Mouse (Mus musculus) spleen, postnatal 36 days (tissue): ENCODE measurements around the gene Cabs1.

Experiments
- DNase-seq, 2 experiments: peaks; one replicate each; pipeline ENCODE4 v3.0.0; 2022; ENCODE audit warnings: low spot score in 2 of 2, mixed read lengths in 1 of 2

The Cabs1 gene

GRCm38 (mm10) chr5:87979139-87979538 is at the start of gene Cabs1:
Cabs1 (plus strand) TSS chr5:87979439.
- no peak for DNase-seq

DNA sequence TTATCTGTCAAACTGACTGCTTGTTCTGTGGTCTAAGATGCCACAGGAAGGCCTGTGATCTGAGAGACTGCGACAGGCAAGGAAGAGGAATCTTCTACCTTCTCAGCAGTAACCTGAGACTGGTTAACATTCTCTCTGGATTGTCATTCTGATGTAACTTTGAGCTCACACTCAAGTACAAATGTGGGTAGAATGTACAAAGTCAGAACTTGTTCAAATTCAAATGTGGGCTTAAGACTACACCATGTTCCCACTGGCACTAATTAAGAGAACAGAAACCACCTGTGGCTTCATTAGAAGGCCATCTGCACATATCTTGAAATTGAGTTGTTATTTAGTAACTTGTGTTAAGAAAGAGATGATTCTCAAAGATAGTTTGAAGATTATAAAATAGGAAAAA is 47.6 kb upstream of the Cabs1 start:
- DNase-seq, result no peak

- DNase-seq, result no peak
Measured at GRCm38 (mm10) chr5:87940752-87941151, 38.5 kb upstream of the Cabs1 start.

- DNase-seq, result no peak
Measured at GRCm38 (mm10) chr5:87942515-87942914, 36.7 kb upstream of the Cabs1 start.

DNA sequence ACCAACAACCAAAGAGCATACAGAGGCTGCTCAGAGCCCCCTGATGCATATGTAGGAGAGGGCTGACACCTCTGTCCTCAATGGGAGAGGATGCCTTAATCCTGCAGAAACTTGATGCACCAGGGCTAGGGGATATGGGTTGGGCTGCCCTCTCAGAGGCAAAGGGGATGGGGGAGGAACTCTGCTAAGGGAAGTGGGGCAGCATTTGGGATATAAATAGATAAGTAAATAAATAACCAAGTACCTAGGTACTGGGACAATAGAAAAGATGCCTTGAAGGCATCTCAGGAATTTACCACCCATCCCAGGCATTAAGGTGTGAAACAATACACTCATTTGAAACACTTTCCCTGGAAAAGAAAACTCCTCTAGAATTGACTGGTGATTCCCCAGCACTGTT is 27.4 kb upstream of the Cabs1 start:
- no peak for DNase-seq

GRCm38 (mm10) chr5:87969201-87969600 is 10.0 kb upstream of the Cabs1 start, which contains the start of the genes 2310003L06Rik and Gm28434:
2310003L06Rik (plus strand) TSS chr5:87969459.
Gm28434 (plus strand) TSS chr5:87969517.
- DNase-seq, result no peak

GRCm38 (mm10) chr5:87982468-87983214 is 3.4 kb downstream of the Cabs1 start:
- DNase-seq, result no peak

DNA sequence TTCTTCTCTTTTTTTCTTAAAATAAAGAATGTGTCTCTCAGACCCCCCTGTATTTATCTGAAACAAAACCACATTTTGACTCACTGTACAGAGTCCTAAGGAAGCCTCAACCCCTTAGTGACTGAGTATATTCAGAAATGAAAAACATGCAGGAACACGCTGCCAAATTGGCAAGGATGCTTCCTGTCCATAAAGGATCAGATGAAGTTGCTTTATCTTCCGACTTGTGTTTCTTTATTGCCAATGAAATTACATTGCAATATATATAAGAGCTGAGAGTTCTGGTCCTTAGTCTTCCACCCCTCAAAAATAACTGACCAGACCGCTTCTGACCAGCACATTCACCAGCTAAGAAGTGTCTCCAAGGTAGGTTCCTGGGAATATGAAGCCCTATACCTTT is 23.0 kb downstream of the Cabs1 start, which contains the start of gene Smr3a:
Smr3a (plus strand) TSS at position 301 of the 400 bp plus-strand sequence.
- no peak for DNase-seq

DNA sequence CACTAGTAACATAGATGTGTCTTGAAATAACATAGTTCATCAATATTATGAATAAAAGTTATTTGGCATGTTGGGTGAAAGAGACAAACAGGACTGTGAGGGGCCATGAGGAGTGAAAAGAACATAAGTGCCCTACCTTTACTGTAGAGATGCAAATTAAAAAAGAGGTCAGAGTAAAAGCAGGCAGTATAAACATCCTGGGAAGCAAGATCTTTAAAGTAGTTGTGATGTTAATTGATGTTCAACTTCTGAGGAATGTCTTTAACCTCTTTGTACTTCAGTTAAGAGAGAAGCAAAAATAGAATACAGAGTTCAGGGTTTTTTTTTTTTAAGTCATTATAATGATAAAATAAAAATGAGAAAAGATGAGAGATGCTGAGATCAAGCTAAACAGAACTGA is 26.0 kb downstream of the Cabs1 start:
- no peak for DNase-seq
